Mouse (Mus musculus) frontal cortex, adult (tissue): Measurements from ENCODE around the gene Zfp956.

ENCODE experiments used
- ATAC-seq: cut with Nextera tagmentation; 2 replicates; pipeline ENCODE4 v1.9.2; 2017; ENCODE audit warnings: mild to moderate bottlenecking, moderate library complexity, mixed read lengths; ENCODE audit not compliant: low TSS enrichment

Gene Zfp956

DNA sequence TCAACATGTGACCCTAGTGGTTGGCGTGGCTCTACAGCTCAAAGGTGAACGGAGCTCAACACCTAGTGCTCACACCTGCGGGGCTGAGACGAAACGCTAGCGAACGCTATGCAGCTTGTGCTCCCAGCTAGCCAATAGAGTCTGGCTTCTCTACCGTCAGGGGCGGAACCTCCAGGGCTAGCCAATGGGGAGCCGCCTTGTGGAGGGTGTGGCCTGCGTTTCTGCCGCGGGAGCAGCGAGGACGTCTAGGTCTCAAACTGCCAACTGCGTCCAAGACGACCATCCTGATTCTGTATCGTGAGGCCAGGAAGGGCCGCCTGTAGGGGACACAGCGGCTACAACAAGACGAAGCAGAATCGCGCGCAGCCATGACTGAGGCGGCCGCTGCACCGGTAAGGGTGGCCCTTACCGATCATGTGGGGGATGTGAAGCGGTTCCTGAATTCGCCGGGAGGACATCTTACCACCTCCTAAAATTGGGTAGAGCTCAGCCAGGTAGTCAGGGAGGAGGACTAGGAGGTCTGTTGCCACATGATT, at the start of gene Zfp956:
Gene Zfp956 (plus strand): TSS at position 200 of the 536 bp plus-strand sequence.
- peak; percentile 99 for ATAC-seq

DNA sequence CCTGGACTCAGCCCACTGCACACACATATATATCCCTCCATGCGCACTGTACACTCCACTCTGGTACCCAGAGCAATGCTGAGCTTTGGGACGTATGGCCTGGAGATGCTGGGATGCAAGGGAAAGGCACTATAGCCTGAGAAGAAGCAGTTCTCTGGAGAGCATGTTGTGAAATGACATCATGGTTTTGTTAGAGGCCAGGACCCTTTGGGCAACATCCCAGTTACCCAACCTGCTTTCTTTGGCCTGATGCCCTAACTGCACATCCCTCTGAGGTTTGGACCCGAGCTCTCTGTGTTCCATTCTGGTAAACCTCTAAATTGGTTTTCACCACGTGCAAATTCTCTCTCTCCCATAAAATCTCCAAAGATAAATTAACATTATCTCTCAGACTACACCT, 49.6 kb upstream of the Zfp956 start:
- ATAC-seq = no peak

DNA sequence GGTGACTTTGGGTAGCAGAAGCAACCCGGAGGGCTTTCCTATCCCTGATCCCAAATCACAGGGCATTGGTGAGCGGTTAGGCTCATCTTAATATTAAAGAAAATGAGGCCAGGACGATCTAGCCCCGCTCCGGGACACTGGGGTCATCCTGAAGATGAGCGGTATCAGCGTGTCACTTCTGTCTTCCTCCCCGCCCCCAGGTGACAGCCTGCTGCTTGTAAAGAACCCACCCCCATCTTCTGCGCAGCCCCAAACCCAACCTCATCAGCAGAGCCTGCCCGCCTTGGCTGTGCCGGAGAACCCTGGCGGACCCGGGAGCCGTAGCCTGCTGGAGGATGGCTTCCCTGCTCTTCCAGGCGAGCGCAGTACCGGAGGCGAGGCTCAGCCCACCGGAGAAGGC, 48.8 kb upstream of the Zfp956 start:
- no peak for ATAC-seq

DNA sequence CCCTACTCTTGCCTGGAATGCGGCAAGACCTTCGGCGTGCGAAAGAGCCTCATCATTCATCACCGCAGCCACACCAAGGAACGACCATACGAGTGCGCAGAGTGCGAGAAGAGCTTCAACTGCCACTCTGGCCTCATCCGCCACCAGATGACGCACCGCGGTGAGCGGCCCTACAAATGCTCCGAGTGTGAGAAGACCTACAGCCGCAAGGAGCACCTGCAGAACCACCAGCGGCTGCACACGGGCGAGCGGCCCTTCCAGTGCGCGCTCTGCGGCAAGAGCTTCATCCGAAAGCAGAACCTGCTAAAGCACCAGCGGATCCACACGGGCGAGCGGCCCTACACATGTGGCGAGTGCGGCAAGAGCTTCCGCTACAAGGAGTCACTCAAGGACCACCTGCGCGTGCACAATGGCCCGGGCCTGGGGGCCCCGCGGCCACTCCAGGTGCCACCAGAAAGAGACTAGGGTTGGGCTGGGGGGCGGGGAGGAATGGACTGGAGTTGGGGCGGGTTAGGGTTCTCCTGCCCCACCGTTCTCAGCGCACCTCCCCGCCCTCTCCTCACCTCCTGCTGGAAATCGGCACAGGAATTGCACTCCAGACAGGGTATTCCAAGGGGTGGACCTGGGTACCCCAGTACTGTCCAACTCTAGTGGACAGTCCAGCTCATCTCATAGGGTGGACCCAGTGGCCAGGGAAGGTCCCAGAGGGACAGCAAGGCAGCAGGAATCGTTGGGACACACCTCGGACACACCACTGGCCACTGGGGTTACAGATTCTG, 48.1 kb upstream of the Zfp956 start:
- no peak for ATAC-seq

DNA sequence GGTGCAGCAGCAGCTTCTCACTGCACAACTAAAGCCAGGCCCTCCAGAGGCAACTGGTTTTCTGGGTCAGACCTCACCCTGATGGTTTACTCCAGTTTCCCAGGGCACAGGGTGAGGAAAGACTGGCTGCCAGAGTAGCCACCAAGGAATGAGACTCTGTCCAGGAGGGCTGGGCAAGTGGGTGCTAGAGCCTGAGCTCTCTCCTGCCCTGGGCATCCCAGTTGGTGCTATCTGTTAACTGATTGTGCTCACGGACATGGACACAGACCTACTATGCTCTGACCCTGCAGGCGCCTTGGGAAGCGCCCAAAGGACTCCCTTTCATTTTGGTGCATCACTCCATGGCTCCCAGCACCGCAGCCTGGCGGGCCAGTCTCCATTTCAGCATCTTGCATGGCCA, 46.9 kb upstream of the Zfp956 start:
- ATAC-seq = no peak

DNA sequence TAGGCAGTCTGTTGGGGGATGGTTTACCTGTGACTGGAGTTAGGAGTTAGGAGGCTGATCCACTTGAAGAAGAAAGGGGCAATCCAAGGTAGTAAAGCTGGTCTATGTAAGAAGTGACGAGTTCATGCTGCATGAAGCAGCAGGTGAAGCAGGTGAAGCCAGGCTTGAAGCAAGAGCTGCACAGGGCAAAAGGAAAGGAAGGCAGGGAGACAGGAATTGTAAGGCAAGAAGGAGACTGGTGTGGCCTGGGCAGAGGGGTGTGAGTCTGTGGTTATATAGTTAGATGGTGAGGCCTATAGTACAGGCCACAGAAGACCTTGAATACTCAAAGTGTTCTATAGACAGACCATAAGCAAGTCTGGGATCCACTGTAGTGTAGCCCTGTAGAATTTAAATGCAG, 44.2 kb upstream of the Zfp956 start:
- no peak for ATAC-seq

DNA sequence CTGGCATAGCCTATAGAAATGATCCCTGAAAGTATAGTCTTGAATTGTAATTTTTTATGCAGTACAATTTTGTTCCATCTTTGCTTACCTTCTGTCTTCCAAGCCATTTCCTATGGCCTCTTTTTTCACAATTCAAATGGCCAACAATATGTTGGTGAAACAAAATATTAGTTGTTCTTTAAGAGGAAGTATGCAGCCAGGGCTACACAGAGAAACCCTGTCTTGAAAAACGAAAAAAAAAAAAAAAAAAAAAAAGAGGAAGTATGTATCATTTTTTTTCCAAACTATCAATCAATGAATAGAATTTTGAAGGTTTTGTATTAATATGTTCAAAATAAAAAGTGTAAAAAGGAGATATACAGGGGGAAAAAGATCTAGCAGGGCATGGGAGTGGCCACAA, 41.5 kb upstream of the Zfp956 start:
- no peak for ATAC-seq

DNA sequence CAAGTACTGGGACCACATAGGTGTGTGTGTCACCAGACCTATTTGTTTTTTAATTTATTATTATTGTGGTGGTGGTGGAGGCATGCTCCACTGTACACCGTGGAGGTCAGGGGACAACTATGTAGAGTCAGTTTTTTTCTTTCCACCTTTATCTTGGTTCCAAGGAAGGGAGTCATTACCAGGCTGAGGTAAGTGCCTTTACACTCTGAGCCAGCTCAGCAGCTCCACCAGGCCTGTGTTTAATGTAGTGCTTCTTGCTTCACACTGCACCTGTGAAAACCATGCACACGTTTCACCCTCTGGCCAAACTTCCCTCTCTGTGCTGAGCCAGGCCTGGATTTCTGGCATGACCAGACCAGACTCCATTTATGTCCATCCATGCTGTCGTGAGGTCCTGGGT, 40.2 kb upstream of the Zfp956 start:
- no peak for ATAC-seq

DNA sequence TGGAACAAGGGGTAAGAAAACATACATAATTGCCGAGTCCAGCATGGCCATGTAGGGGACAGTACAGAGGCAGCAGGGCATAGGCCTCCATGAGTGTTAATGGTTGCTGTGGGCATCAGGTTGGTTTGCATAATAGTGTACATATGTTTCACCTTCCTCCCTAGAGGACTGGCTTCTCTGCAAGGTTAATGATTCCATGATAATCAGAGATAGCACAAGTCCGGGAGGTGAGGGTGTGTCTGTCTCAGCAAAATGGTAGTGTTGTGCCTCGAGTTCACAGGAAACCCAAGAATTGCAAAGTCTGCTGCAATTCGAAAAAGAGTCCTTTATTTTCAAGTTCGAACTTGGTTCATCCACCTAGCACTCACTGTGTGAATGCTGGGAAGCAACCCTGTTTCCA, 36.1 kb upstream of the Zfp956 start:
- no peak for ATAC-seq

DNA sequence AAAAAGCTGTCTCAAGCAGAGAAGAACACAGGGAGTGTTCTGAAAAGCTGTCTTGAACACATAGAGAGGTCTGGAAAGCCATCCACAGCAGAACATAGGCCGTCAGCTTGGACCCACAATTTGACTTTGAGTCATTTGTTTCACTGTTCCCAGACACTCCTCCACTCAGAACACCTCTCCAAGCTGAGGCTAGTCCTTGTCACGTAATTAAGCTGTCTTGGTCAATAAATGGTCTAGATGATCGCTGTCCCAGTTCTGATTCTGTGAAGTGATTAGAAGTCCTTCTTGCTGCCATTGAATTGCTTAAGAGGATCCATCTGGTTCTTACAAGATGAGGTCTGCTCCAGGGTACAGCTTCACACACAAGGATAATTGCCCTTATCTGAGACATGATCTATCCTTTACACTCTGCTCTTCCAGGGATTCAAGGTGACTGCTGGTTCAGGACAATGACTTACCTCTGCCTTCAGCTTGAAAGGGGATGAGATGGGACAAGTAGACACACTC, 34.4 kb upstream of the Zfp956 start:
- no peak for ATAC-seq

DNA sequence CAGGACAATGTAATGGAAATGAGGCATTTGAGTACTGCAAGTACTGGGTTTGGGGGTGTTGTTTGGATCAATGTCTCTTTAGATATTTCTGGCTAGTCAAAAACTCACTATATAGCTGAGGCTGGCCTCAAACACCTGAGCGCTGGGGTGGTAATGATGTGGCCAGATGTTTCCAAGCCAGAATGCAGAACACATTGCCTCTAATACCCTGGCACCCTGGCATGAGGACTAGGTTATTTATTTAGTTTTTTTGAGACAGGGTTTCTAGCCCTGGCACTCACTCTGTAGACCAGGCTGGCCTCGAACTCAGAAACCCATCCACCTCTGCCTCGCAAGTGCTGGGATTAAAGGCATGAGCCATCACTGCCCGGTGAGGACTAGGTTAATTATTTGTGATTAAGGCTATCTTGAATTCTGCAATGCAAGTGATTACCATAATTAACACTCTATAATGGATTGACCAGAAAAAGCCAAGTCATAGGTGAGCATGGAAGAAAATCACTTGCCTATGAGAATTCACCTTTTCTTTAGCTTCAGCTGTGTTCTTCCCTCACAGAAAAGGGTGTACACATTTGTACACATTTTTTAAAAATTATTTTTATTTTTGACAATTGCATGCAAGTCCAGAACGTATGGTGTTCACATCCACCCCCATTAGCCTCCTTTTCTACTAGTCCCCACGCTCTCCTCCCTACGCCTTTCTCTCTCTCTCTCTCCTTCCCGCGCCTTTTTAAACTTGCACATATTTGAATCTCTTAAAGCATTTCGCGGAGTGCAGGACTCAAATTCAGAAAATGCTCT, 33.3 kb upstream of the Zfp956 start:
- no peak for ATAC-seq

DNA sequence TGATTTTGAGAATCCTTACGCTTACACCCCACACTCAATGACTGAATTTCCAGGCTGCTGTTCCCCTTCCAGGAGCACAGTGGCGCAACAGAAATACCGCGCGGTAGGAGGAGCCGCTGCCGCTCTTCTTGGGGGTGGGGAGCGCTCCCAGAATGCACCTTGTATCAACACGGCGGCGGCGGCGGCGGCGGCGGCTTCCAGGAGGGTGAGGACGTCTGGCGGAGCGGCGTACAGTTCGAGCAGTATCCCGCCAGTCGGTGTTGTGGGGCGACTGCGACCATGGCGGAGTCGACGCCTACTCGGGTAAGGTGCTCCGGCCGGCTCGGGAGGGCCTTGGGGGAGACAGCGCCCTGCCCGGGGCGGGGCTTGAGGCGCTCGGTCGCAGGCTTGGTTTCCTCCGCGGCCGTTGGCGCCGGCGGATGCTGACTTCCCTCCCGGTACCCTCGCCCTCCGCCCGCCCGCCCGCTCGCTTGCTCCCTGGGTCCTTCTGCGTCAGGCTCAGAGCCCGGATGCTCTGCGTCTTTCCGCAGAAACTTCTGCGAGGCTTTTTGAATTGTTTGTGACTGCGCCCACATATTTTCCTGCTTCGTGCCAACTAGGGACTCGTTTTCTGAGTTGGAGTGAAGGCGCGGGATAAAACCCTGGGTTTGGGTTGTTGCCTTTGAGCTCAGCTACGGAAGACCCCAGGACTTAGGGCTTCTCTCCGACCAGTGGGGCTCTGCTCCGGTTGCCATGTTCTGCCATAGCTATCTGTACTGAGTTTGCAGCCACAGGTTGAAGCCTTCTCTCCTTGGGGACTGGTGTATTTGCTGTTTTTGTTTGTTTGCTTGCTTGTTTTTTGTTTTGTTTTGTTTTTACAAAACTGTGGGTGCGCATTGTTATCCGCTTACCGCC, 32.5 kb upstream of the Zfp956 start, which contains the start of gene Zfp212:
Gene Zfp212 (plus strand): TSS at position 30 of the 894 bp plus-strand sequence.
- ATAC-seq = peak; percentile 99

DNA sequence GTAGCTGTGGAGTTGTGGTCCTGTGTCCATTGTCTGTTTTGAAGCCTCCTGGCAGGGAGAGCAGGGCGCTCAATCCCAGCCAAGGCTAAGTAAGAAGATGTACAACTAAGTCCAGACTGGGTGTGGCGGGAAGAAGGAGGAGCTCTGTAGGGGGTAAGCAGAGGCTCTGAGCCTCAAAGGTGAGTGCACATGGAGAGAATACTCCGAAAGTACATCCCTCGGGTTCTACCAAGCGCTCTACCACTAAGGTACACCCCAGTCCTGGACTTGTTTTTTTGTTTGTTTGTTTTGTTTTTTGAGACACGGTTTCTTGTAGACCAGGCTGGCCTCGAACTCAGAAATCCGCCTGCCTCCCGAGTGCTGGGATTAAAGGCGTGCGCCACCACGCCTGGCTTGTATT, 10.7 kb upstream of the Zfp956 start:
- ATAC-seq = no peak

DNA sequence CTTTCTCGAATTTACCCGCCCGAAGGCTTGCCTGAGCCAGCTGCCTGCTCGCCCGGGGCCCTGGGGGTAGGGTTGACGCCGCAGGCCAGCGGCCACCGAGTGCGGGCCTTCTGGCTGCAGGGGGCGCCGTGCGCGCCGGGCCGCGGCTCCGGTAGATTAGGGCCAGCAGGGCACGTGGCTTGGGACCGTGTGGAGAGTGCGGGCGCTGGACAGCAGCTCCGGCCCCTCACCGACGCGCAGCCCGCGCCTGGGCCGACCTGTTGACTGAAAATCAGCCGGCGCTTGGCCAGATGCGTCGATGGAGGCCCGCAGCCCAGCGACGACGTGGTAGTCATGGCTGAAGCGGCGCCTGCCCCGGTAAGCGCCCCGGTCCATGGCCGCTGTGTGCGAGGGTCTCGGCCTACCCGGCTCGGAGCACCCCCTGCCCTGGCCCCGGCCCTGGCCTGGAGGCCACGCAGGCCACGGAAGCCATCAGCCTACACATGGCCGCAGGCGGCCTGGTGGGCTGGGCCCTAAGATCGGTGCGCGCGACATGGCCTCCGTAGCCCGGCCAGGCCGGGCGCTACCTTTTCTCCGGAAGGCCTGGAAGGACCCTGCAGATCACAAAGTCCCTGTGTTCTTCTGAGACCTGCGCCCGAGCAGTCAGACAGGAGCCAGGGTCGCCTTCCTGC, 10.0 kb upstream of the Zfp956 start:
- ATAC-seq = peak; percentile 84

DNA sequence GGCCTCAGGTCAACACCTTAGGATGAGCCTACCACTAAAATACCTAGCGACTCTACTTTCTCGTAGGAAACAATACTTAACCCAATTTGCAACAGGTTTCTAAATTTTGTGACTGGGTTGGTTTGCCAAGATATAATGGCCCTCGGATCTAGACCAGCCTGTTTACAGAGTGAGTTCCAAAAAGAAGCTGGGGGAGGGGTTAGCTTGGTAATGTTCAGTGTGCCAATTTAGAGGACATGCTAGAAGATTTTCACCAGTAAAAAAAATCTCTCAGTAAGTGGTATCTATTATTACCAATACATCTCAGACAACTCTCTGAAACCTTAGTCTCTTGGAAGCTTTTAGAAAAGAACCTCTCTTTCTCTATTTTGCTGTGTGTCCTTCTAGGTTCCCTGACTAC, 9.5 kb upstream of the Zfp956 start:
- no peak for ATAC-seq

DNA sequence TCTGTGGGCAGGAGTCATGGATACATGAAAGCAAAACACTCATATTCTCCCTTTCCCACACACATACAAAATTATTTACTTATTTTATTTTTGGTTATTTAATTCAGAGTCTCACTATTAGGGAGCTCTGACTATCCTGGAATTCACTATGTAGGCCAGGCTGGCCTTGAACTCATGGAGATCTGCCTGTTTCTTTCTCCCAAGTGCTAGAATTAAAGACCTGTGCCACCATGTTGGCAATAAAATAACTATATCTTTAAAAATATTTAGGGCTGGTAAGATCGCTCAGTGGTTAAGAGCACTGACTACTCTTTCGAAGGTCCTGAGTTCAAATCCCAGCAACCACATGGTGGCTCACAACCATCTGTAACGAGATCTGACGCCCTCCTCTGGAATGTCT, 5.8 kb upstream of the Zfp956 start:
- ATAC-seq = no peak

DNA sequence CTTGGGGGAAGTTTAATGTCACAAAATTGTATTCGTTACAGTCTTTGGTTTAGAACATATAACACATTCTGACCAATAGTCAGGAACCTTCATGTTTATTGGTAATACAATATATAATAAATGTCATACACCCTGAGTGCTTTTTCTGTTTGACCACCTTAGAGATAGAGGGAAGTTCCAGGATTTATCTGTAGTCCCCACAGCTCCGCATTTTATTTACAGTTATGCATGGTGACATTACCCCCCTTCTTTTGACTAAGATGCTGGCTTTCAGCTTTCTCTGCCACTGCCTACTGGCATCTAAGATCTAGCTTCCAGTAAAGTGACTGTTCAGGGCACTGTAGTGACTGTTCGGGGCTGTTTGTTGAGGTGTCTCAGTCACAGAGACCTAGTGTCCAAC, 1.2 kb downstream of the Zfp956 start:
- no peak for ATAC-seq

DNA sequence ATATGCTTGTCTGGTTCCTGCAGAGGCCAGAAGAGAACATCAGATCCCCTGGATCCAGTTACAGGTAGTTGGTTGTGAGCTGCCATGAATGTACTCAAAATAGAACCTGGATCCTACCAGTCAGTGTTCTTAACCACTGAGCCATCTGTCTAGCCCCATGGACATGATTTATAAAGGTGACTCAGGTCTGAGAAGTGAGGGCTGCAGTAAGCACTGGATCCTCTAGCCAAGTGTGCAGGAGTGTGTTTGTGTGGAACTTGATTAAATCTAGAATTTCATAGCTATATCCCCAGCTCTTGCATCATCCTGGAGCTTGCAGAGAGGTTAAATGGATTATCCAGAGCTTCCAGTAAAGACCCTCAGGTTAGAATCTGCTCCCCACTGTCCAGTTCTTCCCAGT, 4.6 kb downstream of the Zfp956 start:
- no peak for ATAC-seq

DNA sequence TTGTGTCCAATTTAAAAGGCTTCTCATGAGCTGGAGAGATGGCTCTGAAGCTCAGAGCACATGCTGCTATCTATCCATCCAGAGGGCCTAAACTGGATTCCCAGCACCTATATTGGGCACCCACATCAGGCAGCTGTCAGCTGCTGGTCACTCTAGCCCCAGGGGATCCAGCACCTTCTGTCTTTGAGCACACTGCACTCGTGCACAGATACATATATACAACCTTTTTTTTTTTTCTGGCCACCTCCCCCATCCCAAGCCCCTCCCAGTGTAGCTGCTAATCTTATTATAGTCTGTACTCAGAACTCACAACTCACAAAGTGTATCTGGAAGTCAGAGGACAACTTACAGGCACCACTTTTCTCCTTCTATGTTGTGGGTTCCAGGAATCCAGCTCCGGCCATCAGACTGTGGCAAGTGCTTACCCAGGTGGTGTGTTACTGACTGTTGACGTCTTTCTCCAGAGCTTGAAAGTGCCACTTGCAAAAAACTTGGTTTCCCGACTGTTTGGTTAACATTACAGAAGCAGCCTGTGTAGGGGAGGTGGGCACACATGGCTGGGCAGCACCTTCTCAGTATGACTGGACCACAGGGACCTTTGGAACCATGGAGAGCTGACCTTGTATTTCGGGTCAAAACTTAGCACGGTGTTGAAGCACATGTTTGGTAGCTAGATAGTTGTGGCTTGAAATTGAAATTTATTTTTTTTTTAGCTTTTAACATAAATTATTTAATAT, 7.7 kb downstream of the Zfp956 start:
- no peak for ATAC-seq

DNA sequence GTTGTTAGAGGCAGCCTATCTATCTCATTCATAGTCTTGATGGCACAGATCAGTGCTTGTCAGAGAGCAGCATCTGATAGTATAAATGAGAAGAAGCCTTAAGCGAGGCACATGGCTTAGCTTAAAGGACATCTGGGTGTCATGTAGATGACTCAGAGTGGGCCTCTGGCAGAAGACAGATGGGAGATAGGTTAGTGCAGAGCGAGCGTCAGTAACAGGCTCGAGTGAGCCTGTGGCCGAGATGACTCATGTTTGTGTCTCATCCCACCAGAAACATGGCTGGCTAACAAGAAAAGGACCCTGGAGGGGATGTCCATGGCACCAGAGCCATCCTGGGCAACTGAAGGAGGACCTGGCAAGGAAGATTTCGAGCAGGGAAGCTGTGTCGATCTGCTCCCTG, 9.9 kb downstream of the Zfp956 start:
- peak; percentile 89 for ATAC-seq
